Mouse (Mus musculus): ENCODE data around the gene Smlr1.

DNA sequence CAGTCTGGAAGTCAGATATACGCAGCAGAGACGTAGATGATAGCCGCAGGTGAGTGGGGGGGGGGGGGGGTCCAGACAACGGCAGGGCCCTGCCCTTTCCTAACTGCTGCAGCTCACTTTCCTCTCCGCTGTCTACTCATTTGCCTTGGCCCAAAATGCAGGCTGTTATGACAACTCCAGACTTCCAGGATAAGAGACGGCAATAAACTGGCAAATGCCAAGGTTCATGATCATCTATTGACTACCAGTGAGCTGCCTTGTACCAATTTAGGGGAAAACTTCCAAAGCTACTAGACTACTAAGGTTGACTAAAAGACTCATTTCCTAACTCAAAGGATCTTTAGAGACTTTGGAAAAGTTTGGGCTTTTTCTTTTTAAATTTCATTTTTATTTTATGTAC is 554 bp upstream of the Smlr1 start:
- TF ChIP-seq CTCF (IDR thresholded peaks at IDR 0.05; ENCODE audit: low read depth) (no peak), EP300 (IDR thresholded peaks at IDR 0.05; ENCODE audit: low read depth) (no peak)
